Mouse (Mus musculus): ENCODE measurements around the gene Hspa12a. TPM values are rescaled to one million over a fixed set of nuclear protein-coding genes. Genes with fewer than 3 reads are reported as not detected.

Hspa12a gene
- total RNA-seq, 1 experiment from 2014 or later, result 0.76 TPM

DNA sequence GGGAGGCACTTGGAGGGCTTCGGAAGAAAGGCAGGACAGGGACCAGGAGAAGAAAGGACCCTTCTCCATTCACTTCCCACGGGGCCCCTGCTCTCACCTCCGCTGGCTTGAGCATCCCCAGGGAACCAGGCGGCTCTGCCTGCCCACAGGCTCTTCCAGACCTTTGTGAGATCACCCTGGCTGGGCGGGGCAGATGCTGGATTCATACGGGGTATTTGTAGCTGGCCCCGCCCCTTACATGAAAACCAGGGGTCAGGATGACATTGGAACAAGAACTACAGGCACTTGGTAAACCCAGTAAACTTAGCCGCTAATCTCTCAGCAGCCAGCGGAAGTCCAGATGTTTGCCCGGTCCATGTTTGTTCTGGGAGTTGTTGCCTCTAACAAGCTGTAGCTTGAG, 149.2 kb downstream of the Hspa12a start, which contains the start of gene 1700019N19Rik:
Gene 1700019N19Rik, minus strand, starts transcription at position 178 of the 400 bp plus-strand sequence.
- no peak for ATAC-seq (replicated peaks; ENCODE audit: insufficient number of reproducible peaks, low FRiP score, low TSS enrichment, poor library complexity, severe bottlenecking)

DNA sequence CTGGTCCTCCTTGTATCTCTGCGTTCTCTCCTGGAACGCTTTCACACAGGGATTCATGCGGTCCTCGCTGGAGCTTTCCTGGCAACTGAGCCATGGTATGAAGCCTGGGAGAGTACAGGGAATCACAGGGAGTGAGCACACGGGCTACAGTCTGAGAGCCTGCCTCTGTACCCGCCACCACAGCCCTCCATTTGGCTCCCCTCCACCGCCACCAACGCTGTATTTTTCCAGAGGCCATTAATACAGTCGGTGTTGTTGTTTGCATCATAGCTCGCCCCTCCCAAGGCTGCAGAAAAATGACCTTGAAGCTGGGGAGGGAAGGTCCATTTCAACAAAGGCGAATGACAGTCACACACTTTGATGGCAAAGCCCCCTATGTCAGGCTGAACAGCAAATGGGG, 154.3 kb downstream of the Hspa12a start:
- ATAC-seq (replicated peaks; ENCODE audit: insufficient number of reproducible peaks, low FRiP score, low TSS enrichment, poor library complexity, severe bottlenecking), result no peak

DNA sequence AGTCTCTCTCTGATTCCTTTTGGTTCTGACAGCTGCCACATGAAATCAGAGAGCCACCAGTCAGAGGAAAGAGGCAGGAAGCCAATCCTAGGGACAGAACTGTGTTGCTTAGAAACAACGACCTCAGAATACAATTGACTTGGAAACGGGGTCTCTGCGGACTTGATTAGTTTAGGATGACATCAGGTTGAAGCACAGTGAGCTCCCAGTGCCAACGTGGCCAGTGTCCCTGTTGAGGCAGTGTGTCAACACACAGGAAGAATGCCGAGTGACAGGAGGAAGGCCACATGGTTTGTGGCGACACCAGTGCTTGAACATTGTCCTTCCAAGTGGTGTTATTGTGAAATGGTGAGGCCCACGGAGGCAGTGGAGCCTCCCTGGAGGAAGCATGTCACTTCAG, 159.5 kb downstream of the Hspa12a start:
- no peak for ATAC-seq (replicated peaks; ENCODE audit: insufficient number of reproducible peaks, low FRiP score, low TSS enrichment, poor library complexity, severe bottlenecking)

DNA sequence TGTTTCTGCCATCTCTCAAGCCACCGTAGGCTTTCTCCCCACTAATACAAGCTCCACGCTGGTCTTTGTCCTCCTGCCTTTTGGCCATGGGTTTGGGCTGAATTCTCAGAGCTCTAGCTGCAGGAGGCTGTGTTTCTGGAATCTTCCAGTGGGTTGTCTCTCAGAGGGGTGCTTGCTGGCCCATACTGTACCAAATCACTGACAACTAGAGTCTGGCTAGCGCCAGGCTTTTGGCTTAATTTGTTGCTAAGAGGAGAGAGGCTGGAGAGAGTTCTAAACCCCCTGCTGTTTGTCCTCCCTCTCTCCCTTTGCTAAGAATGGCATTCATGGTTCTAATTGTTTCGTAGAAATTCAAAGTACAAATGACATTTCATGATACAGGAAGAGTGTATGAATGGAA, 161.9 kb downstream of the Hspa12a start:
- ATAC-seq (replicated peaks; ENCODE audit: insufficient number of reproducible peaks, low FRiP score, low TSS enrichment, poor library complexity, severe bottlenecking), result no peak

DNA sequence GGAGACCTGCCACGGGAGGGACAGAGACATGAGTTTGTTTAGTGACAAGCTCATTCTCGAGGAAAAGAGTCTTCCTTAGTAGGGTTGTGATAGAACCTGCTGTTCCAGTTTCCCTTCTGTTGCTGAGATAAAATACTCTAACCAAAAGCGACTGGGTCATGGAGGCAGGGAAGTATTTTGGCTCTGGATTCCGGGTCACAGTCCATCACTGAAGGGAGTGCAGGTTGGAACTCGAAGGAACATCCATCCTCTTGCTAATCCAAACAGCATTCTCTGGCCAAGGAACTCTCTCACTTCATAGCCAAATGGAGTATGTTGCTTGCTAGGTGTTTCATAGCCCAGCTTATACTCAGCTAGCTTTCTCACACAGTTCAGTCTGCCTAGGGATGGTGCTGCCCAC, 167.0 kb downstream of the Hspa12a start:
- no peak for ATAC-seq (replicated peaks; ENCODE audit: insufficient number of reproducible peaks, low FRiP score, low TSS enrichment, poor library complexity, severe bottlenecking)

DNA sequence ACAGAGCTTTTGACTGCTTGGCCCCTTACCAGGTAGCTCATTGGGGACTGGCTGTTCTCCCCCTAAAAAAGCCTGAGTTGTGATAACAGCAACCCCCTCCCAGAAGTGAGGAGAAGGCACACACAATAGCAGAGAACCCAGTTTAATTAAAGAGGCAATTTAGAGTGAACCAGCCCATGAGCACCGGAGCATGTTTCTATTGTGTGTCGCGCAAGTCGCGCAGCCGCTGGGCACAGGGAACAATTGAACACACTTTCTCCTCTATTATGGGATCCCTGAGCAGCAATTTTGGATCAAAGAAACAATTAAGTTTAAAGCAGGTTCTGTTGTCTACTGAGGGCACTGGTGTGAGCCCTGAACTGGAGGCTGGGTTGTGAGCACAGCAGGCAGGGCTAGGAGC, 176.1 kb downstream of the Hspa12a start:
- no peak for ATAC-seq (replicated peaks; ENCODE audit: insufficient number of reproducible peaks, low FRiP score, low TSS enrichment, poor library complexity, severe bottlenecking)

DNA sequence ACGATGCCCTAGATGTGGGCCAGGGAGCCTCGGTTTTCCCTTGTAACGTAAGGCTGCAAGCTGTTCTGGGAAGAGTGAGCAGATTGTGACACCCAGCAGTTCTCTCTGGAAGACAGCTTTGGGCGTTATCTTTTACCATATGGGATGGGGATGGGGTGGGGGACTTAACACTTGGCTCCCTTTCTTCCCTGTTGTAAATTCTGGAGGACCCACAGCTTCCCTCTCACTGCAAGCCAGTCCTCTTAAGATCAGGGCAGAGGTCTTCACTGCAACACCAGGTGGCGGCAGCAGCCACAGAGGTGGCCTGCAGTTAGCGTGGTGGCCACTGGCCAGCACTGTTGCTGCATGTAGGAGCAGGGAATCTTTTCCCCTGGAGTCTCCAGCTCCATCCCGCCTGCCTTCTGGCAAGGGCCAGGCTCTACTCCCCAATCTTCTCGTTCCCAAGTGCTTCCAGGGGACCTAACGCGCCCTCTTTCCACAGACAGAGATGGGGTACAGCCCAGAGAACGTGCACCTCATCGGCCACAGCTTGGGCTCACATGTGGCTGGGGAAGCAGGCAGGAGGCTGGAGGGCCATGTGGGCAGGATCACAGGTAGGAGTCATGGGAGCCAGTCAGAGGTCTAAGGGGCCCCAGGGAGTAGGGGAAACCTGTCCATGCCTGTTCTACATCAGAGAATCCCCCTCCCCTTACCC, 180.5 kb downstream of the Hspa12a start:
- no peak for ATAC-seq (replicated peaks; ENCODE audit: insufficient number of reproducible peaks, low FRiP score, low TSS enrichment, poor library complexity, severe bottlenecking)

DNA sequence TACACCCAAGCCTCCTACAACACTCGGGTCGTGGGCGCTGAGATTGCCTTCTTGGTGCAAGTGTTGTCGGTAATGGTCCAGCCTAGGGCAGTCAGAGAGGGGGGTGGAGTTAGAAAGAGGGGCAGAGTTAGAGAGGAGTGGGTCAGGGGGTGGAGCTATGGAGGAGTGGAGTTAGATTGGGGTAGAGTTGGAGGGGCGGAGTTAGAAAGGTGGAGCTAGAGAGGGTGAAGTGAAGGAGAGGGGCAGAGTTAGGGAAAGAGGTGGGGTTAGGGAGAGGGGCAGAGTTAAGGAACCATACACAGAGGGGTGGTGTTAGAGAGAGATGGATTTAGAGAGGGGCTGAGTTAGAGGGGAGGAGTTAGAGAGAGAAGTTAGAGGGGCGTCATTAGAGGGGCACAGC, 181.1 kb downstream of the Hspa12a start:
- ATAC-seq (replicated peaks; ENCODE audit: insufficient number of reproducible peaks, low FRiP score, low TSS enrichment, poor library complexity, severe bottlenecking), result no peak

DNA sequence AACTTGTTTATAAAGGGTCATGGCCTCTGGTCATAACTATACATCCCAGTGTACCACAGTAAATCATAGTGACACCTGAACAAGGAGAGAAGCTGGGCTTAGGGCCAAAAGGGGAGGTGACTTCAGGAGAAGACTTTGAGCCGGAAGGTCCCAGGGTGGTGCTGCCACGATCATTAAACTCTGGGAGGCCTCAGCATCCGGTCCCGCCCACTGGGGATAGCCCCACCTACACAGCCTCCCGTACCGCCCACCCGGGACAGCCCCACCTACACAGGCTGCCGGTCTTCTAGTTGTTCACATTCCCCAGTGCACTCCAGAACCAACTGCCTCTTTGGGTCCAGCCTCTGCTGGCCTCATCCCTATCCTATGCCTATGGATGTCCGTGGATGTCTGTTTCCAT, 184.0 kb downstream of the Hspa12a start, which contains the start of gene Pnliprp2:
Gene Pnliprp2, plus strand, starts transcription at position 297 of the 400 bp plus-strand sequence.
- ATAC-seq (replicated peaks; ENCODE audit: insufficient number of reproducible peaks, low FRiP score, low TSS enrichment, poor library complexity, severe bottlenecking), result no peak

DNA sequence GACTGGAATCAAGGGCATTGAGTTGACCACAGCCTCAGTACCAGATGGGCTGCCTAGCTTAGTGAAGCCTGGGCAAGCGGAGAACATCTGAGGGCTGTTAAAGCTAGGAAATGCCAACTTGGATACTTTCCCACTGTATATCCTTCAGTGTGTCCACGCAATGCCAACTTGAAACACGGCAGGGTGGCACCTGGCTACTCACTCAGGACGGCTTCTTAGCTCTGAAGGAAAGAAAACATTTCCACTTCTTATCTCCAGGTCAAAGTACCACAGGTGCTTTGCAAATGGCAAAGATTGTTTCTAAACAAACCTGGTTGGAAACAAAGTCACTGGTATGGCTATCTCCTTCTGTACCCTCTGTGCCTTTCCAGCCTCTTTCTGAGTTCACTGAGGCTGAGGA, 184.6 kb downstream of the Hspa12a start:
- no peak for ATAC-seq (replicated peaks; ENCODE audit: insufficient number of reproducible peaks, low FRiP score, low TSS enrichment, poor library complexity, severe bottlenecking)

DNA sequence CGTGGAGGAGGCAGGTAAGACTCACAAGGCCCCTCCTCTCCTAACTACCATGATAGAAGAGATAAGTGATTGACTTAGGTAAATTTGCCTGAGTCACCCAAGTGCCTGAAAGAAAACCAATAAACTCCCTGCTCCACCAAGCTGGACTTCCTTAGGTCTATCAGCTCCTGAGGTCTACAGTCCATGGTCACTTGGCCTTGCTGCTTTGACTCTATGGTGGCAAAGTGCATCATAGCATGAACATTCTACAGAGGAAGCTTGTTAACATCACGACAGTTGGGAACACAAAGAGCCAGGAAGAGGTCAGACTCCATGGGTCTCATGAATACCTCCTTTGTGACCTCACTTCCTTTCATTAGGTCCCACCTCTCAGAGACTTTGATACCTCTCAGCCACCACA, 191.9 kb downstream of the Hspa12a start:
- no peak for ATAC-seq (replicated peaks; ENCODE audit: insufficient number of reproducible peaks, low FRiP score, low TSS enrichment, poor library complexity, severe bottlenecking)

DNA sequence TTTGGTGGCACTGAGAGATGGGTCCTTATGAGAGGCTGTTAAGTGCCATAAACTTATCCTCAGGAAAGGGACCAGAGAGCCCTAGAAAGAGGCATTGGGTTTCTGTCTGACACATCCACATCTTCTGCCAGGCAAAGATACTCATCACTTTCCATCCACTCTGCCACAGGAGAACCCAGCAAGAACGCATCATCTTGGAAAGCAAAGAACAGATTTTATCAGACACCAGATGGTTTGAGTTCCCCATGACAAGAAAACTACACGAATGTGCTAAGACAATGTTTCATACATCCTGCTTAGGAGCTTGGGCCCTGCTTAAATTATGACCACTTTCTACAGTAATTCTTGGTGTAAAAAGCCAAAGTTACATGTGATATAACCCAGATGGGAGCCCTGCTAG, 192.6 kb downstream of the Hspa12a start:
- ATAC-seq (replicated peaks; ENCODE audit: insufficient number of reproducible peaks, low FRiP score, low TSS enrichment, poor library complexity, severe bottlenecking), result no peak

DNA sequence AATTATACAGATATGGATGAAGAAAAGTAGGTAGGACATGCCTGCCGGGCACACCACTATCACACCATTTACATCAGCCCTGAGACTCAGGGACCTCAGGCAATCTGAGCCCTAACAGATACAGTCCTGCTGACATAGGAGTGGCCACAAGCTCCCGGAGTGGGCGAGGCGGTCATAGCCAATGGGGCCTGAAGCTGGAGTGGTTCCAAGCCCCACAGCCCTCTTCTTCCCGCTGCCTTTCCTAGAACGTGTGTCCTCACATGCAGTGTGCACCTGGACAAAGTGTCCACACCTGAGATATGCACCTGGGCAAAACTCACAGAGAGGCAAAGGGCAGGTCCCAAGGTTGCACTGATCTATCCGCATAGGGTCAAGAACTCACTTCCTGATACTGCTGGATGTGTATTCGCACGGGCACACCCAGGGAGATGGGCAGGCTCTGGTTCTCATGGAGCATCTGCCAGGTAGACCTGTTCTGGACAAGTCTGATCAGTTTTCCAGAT, 195.9 kb downstream of the Hspa12a start:
- ATAC-seq (replicated peaks; ENCODE audit: insufficient number of reproducible peaks, low FRiP score, low TSS enrichment, poor library complexity, severe bottlenecking), result no peak

Other genes starting within 250 kb of the Hspa12a start
- not detected in 3 replicates for gene Pnliprp1, start 214.8 kb downstream of the Hspa12a start, total RNA-seq (2017)
- not detected in 3 replicates for gene Pnliprp2, start 183.9 kb downstream of the Hspa12a start, total RNA-seq (2017)
- not detected in 3 replicates for gene 1700019N19Rik, start 149.2 kb downstream of the Hspa12a start, total RNA-seq (2017)
- not detected in 3 replicates for gene Eno4, start 229 bp downstream of the Hspa12a start, total RNA-seq (2017)
- 4.2 to 9.3 TPM (median 6.3 TPM) in 3 replicates for gene Shtn1, start 132.4 kb upstream of the Hspa12a start, total RNA-seq (2017)
- gene Vax1, start 226.4 kb upstream of the Hspa12a start, total RNA-seq (2017), result not detected in 3 replicates